Mouse (Mus musculus) inflammation-experienced regulatory T-cells, adult 6 months (primary cell): Measurements from ENCODE around the gene Zeb2. TPM values are rescaled to one million over a fixed set of nuclear protein-coding genes. Genes with fewer than 3 reads are reported as not detected.

Experiments used
- ATAC-seq: one replicate; pipeline ENCODE4 v1.8.0; 2017
- polyA plus RNA-seq, 3 experiments: library from polyadenylated mRNA; unstranded; fragments of 100-300 nt; shearing (Covaris generic); gene quantifications; one replicate each; pipeline ENCODE4 v1.2.1; 2017

The Zeb2 gene
- 1 to 10 TPM in 1 of 3 experiments, under 1 TPM in 2; 0.66 to 6.7 (median 0.91) TPM for polyA plus RNA-seq

- ATAC-seq = peak; percentile 51
Measured at GRCm38 (mm10) chr2:45117087-45117561, at the start of gene Zeb2. Gene Zeb2, minus strand, starts transcription at chr2:45117395.

DNA sequence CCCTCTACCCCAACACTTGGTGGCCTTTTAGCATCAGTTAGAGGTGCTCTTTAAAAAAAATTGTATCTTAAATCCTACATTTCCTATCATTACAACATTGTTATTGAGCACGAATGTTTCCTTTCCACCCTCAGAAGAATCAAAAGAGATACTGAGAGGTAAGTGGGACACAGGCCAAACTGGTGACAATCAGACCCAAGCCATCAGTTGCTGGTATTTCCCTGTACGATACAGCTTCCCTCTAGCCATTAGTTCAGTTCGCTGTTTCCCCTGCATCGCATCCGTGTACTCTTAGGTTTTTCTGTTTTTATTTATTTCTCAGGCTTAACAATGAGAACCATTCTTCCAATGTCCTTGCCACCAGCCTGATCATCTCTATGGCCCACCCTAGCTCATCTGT is 41.6 kb upstream of the Zeb2 start:
- ATAC-seq = no peak

DNA sequence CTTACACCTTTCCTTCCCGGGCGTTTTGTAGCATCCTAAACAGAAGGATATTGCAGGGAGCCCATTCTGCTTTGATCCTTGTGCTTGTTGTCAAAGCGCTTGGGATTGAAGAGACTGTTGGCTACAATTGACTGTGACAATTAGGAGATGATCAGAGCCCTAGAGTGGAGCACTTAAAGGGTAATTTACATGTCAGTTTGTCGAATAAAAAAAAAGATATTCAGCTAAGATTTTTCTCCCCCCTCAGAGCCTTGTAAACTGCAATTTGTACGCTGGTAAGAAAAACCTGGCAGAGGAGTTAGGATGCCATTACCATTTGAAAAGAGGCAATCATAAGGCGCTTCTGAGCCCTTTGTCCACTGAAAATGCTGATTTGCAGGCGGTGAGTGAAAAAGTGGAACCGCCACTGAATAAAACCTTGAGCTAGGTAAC is 41.2 kb upstream of the Zeb2 start:
- no peak for ATAC-seq

DNA sequence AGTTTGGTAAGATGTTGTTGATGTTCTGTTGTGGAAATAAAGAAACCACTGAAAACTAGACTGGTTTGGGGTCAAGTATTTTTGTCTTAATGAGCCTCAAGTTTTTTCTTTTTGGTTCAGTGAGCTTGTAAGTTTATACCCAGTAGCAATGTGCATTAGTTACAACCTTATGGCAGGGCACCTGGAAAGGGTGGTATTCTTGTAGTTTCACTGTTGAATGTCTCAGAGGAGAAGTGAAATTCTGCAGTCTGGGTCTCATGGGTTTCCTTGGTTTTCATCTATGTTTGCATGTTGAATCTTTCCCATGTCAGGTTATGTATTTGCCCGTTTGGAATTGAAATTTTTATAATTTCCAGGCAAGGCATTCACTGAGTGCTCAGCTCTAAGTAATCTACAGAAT is 36.1 kb upstream of the Zeb2 start:
- no peak for ATAC-seq

- no peak for ATAC-seq
Measured at GRCm38 (mm10) chr2:45143162-45143561, 26.0 kb upstream of the Zeb2 start.

DNA sequence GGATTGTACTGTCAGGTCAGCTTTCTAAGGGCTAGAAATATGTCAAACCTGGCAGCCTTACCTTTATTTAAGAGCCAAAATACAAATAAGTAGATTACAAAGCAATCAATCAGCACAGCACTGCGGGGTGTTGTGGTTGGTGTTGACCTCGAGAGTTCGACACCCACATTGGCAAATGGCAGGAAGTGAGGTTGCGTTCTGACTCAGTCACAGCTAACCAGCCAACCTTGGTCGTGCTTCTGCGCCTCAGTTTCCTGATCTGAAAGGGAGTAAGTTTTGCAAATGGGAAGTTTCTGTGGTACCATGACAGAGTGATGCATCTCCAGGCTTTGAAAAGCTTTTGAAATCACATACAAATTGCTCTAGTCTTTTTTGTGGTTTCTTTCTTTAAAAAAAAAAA is 21.7 kb upstream of the Zeb2 start:
- ATAC-seq = peak; percentile 79

DNA sequence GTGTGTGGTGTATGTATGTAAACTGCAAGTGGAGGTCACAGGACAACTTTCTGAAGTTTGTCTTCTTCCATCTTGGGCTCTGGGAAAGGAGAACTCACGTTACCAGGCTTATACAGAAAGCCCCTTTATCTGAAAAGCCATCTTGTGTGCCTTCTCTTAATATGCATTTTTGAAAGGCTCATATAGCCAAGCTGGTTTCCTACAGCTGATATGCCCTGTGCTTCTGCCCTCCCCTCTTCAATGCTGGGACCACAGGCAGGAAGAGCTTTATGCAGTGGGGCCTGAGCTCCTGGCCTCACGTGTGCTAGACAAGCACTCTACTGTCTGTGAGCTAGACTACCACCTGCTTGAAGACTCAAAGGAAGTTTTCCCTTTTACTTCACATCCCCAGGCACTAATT is 19.6 kb upstream of the Zeb2 start:
- no peak for ATAC-seq

GRCm38 (mm10) chr2:45133225-45133624 is 16.0 kb upstream of the Zeb2 start:
- no peak for ATAC-seq

DNA sequence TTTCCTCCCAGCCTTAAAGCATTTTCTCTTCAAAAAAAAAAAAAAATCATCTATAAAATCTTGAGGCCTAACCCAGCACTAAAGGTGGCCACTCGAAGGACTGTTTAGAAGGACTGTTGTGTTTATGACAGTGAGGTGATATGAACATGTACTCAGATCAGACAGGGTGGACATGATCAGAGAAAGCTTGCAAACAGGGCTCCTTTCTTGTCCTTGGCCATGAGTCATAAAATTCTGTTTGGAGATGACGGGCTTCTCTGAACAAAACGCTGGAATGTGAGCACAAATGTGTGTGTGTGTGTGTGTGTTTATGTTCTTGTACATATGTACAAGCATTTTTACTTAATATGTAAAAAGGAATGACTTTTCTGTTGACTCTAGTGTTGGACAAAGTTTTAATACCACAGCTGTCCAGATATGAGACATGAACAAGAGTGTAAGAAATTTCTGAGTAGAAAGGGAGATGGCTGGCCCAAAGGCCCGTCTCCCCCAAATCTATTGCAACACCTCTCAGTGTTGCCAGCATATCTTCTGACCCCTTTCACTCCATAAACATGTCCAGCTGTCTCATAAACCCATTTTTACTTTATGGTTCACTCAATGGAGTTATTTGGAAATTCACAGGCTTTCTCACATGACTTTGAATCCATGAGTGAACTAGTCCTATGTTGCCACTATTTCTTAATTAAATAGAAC is 13.4 kb upstream of the Zeb2 start:
- ATAC-seq = no peak

- ATAC-seq = no peak
Measured at GRCm38 (mm10) chr2:45129556-45129955, 12.4 kb upstream of the Zeb2 start.

GRCm38 (mm10) chr2:45128696-45129095 is 11.5 kb upstream of the Zeb2 start:
- ATAC-seq = no peak

DNA sequence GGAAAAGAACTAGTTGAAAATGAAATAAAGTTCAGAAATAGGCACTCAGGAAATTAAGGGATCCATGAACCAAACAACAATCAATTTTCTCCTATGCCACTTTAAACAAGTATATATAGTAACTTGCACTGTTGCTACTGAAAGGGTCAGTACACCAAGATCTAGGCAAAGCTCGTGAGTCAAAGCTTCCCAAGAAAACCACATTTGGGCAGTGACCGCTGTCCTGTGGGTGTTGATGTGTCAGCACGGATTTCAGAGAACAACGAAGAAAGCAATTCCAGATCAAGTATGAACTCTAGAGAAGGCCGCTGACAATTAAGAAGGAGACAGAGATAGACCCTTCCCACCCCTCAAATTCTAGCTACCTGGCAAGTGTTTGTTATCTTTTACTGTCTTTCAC is 9.2 kb upstream of the Zeb2 start:
- ATAC-seq = no peak

- ATAC-seq = no peak
Measured at GRCm38 (mm10) chr2:45125181-45125580, 8.0 kb upstream of the Zeb2 start.

- ATAC-seq = no peak
Measured at GRCm38 (mm10) chr2:45123490-45123889, 6.3 kb upstream of the Zeb2 start.

- ATAC-seq = no peak
Measured at GRCm38 (mm10) chr2:45118121-45118520, 926 bp upstream of the Zeb2 start.

GRCm38 (mm10) chr2:45117592-45117991 is 397 bp upstream of the Zeb2 start:
- no peak for ATAC-seq

DNA sequence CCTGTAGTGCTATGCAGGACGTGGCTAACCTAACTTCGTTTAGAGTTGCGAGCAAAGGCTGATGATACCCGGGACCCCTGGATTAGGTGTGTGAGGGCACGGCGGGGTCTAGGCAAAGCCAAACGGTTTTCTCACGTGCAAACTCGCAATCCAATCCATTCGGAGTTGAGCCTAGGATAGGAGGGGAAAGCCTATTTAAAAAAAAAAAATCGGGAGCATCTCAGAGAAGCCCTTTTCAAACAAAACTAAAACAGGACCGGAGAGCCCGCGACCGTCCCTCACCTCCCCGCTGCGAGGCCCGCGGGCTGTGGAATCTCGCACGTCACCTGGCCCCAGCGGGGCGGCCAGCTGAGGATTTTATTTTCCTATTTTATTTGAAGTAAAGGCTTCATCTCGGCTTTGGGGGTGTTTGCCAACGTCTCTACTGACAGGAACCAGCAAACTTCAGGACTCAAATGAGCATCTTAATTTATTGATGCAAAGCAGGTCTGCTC is 617 bp downstream of the Zeb2 start:
- ATAC-seq = peak; percentile 49

DNA sequence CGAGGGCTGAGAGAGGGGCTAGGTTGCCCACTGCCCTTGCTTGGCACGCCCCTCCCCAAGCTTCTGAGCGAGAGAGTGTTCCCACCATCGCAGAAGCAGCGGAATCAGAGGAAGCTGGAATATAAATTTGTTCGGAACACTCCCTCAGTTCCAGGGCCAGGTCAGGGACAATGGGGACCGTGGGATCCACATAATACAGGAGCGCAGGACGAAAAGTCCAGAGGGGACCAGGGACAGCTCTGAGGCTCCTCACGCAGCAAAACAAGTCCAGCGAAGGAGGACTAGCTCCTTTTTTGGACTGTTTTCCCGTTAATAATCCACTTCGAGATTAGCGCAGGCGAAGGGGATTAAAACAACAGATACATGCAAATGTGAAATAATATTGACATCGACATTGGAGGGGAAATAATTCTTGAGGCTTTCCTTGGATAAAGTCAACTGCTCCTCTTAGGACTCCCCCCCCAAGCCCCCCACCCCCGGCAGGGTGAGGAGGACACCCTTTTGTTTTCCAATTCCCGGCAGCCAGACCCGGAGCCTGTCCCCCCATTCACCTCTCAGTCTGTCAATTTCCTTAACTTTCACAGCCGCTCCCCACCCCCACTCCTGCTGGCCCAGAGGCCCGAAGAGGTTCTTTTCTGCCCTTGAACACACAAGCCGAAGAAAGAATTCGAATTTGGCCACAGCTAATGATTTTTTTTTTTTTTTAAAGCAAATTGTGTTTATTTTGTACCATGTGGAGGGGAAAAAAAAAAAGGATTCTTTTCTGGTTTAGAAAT is 1.3 kb downstream of the Zeb2 start:
- ATAC-seq = no peak

GRCm38 (mm10) chr2:45115211-45115610 is 2.0 kb downstream of the Zeb2 start:
- no peak for ATAC-seq

- no peak for ATAC-seq
Measured at GRCm38 (mm10) chr2:45114596-45114995, 2.6 kb downstream of the Zeb2 start.

GRCm38 (mm10) chr2:45113912-45114311 is 3.3 kb downstream of the Zeb2 start:
- ATAC-seq = no peak

GRCm38 (mm10) chr2:45112891-45113683 is 4.1 kb downstream of the Zeb2 start:
- ATAC-seq = no peak
